Mouse (Mus musculus): ENCODE measurements around the gene Barx2.

Gene Barx2

DNA sequence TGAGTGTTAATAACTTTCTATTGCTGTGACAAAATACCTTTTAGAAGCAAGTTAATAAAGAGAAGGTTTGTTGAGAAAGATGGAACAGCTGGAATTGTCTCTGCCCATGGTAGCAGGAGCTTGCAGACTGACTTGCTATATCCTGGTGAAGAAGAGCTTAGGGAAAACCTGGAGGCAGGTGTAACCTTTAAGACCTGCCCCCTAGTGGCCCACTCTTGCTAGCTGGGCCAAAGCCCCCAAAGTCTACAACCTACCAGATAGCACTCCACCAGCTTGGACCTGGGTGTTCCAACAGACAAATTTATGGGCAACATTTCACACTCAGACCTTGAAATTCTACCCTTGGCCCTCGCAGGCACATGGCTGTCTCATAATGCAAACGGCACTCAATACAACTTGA is 104.5 kb downstream of the Barx2 start:
- no peak for DNase-seq (ENCODE audit: low spot score)

DNA sequence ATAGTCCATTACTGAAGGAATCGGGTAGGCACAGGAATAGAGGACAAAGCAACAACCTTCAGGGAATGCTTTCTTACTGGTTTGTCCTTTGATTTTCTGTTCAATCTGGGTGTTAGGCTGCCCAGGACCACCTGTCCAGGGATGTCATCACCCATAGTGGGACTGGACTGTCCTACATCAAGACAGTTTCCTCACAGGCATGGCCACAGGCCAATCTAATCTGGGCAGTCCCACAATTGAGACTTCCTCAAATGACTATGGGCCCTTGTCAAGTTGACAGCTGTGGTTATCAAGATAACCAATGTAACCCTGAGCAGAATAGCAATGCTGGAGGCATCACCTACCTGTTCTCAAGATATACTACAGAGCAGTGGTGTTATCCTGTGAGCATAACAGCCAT is 110.6 kb downstream of the Barx2 start:
- DNase-seq (ENCODE audit: low spot score) = no peak
